Mouse (Mus musculus) left cerebral cortex, adult 2 months (tissue): ENCODE data around the gene Hist1h2ah. TPM values are rescaled to one million over a fixed set of nuclear protein-coding genes. Genes with fewer than 3 reads are reported as not detected.
A peak's percentile ranks its signal among the peaks of the same experiment; 100 is the strongest.

Source experiments
- DNase-seq, 2 experiments: peaks; one replicate each; pipeline ENCODE4 v3.0.0; 2021 to 2022; ENCODE audit warnings: low spot score in 2 of 2, mixed read lengths in 1 of 2; ENCODE audit errors: extremely low spot score in 1 of 2
- H3K27ac ChIP-seq: fragments of 200-600 bp; 2 replicates; pipeline ENCODE4 v1.8.1; 2022
- H3K4me3 ChIP-seq: fragments of 200-600 bp; 2 replicates; pipeline ENCODE4 v1.8.1; 2022
- CTCF ChIP-seq: fragments of 200-600 bp; IDR thresholded peaks from 2 replicates; pipeline ENCODE4 v1.8.1; 2022; ENCODE audit warnings: antibody characterized with exemption, mild to moderate bottlenecking, moderate library complexity
- intact Hi-C: fragments of 180-260 bp; cut with DNase I; formaldehyde crosslinking; loops from one replicate; pipeline ENCODE4 v1.15.1; 2025
- total RNA-seq, 2 experiments: library from RNA; stranded (reverse); gene quantifications; 2 replicates each; pipeline ENCODE4 v1.2.3; 2021

Hist1h2ah gene
- total RNA-seq, 2 experiments from 2014 or later: 18.8 to 25.6 TPM

- Histone ChIP-seq H3K4me3 (no peak overlapping the region), H3K27ac (no peak overlapping the region)
- DNase-seq: no peak
- no peak for TF ChIP-seq CTCF
- intact Hi-C loops: loop anchor here (10.0 kb wide), 1 partner anchor 212 kb away; no protein-coding TSS in a partner anchor
These were observed 1.6 kb upstream of the Hist1h2ah start for GRCm38 (mm10) chr13:22036986-22037385.

GRCm38 (mm10) chr13:22036149-22036956 lies 985 bp upstream of the Hist1h2ah start:
- no peak for DNase-seq
- intact Hi-C loops: loop anchor here (10.0 kb wide), 1 partner anchor 212 kb away; no protein-coding TSS in a partner anchor
- H3K27ac ChIP-seq: no peak overlapping the region

GRCm38 (mm10) chr13:22034443-22035266 lies 713 bp downstream of the Hist1h2ah start:
- no peak for TF ChIP-seq CTCF
- intact Hi-C loops: loop anchor here (10.0 kb wide), 1 partner anchor 210 kb away; no protein-coding TSS in a partner anchor
- Histone ChIP-seq H3K27ac (no peak overlapping the region), H3K4me3 (peak overlapping the region; percentile 34)
- no peak for DNase-seq

More at GRCm38 (mm10) chr13:22036149-22036956, 985 bp upstream of the Hist1h2ah start:
- no peak for TF ChIP-seq CTCF
- H3K4me3 ChIP-seq: peak overlapping the region; percentile 41

- Histone ChIP-seq H3K4me3 (no peak overlapping the region), H3K27ac (no peak overlapping the region)
- no peak for TF ChIP-seq CTCF
- intact Hi-C loops: loop anchor here (10.0 kb wide), 1 partner anchor 209 kb away; no protein-coding TSS in a partner anchor
- no peak for DNase-seq
These were observed 1.5 kb downstream of the Hist1h2ah start for GRCm38 (mm10) chr13:22033741-22034442.

- TF ChIP-seq CTCF: peak; percentile 73
- no peak for DNase-seq
- intact Hi-C loops: loop anchor here (10.0 kb wide), 1 partner anchor 206 kb away; no protein-coding TSS in a partner anchor
- H3K4me3 ChIP-seq: no peak overlapping the region
- H3K27ac ChIP-seq: no peak overlapping the region
These were observed 4.9 kb downstream of the Hist1h2ah start for GRCm38 (mm10) chr13:22030493-22030892.

- intact Hi-C loops: loop anchor here (1.0 to 10.0 kb wide), 8 partner anchors 90 to 1502 kb away; partner anchors contain the start of genes Hist1h2af and Hist1h4h
- Histone ChIP-seq H3K27ac (no peak overlapping the region), H3K4me3 (no peak overlapping the region)
- no peak for DNase-seq
- no peak for TF ChIP-seq CTCF
These were observed 5.4 kb downstream of the Hist1h2ah start for GRCm38 (mm10) chr13:22029928-22030327.

- peak; percentile 95 for TF ChIP-seq CTCF
- H3K4me3 ChIP-seq: peak overlapping the region; percentile 52
- H3K27ac ChIP-seq: peak overlapping the region; percentile 79
- peak; percentile 89 to 92 for DNase-seq
- intact Hi-C loops: loop anchor here (1.0 to 10.0 kb wide), 8 partner anchors 55 to 1503 kb away; partner anchors contain the start of genes Hist1h2af and Hist1h4h
These were observed 6.5 kb downstream of the Hist1h2ah start for GRCm38 (mm10) chr13:22028673-22029460.

- intact Hi-C loops: loop anchor here (5.0 to 10.0 kb wide), 5 partner anchors 172 to 1506 kb away; partner anchors contain the start of genes Hist1h2af and Hist1h4h
- Histone ChIP-seq H3K4me3 (peak overlapping the region; percentile 58), H3K27ac (no peak overlapping the region)
- peak; percentile 86 to 91 for DNase-seq
- TF ChIP-seq CTCF: no peak; the same call in 1 of the 2 replicates
These were observed 9.0 kb downstream of the Hist1h2ah start for GRCm38 (mm10) chr13:22026058-22027031.

GRCm38 (mm10) chr13:22022241-22022640 lies 13.1 kb downstream of the Hist1h2ah start:
- Histone ChIP-seq H3K27ac (no peak overlapping the region), H3K4me3 (peak overlapping the region; percentile 46)
- intact Hi-C loops: loop anchor here (5.0 to 10.0 kb wide), 2 partner anchors 105 to 167 kb away; no protein-coding TSS in a partner anchor
- DNase-seq: peak; percentile 69 to 73
- TF ChIP-seq CTCF: no peak
